Mouse (Mus musculus): ENCODE results near the gene Oasl1.
"Not testable (repeated sequence)": the region's sequence is repeated elsewhere in the genome, so short reads cannot be mapped to it uniquely, and the experiment has no call there.

The Oasl1 gene

DNA sequence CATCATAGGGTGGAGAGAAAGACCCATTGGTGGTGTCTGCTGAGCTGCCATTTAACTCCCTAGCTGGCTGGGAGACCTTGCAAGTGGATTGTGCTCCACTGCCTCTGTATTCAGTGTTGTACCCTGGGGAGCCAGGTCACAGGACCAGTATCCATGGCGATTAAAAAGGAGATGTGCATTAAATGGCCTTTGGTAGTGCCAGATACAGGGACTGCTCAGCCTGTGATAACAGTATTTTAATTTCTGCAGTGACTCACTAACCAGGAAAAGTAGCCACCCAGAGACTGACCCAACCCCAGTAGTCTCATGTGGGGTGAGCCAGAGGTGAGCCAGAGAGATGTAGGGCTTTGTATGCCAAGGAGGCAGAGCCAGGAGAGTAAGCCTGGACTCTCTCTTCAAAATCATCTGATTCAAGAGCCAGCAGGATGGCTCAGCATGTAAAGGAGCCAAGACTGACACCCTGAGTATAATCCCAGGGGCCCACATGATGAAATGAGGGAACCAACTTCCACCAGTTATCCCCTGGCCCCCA, 3.2 kb downstream of the Oasl1 start:
- no peak for DNase-seq (ENCODE audit: low spot score in 2 of 2)

DNA sequence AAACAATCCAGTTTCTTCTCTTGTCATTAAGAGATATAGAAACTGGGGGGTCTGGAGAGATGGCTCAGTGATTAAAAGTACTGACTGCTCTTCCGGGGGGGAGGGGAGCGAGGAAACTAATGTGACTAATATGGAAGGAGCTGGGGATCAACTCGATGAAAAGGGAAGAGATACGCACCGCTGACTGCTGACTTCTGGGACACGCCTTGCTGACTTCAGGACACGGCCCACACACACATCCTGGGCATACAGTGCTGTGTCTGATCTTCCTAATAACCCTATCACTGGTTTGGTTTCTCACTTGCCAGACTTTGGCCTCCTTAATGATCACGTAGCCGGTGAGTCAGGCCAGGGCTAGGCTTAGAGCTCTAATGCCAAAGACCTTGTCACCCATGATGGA, 3.7 kb downstream of the Oasl1 start:
- DNase-seq (ENCODE audit: low spot score in 2 of 2), result no peak

DNA sequence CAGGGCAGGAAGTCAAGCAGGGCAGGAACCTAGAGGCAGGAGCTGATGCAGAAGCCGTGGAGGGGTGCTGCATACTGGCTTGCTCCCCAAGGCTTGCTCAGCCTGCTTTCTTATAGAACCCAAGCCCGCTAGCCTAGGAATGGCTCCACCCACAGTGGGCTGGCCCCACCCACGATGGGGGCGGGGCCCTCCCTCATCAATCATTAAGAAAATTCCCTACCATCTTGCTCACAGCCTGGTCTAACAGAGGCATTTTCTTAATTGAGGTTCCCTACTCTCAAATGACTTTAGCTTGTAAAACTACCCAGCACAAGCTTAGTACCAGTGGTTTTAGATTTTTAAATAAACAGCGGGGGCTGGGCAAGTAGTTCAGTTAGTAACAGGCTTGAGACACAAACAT, 8.6 kb downstream of the Oasl1 start:
- DNase-seq (ENCODE audit: low spot score in 2 of 2), result no peak

DNA sequence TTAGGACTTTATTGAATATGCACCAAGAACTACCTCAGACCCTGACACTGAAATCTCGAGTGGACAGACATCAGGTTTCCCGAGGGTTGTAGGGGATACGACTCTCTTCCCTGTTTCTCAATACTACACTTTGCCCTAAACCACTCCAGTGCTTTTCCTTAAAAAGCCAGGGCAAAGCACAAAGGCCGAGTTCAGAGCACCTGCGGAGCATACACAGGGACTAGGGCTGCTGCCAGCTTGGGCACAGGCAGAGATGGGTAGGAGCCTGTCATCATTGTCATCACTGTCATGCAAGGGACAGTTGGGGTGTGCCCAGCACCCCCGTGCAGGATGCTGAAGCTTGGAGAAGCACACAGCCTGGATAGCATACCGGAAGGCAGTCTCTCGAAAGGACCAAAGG, 10.2 kb downstream of the Oasl1 start:
- no peak for DNase-seq (ENCODE audit: low spot score in 2 of 2)

DNA sequence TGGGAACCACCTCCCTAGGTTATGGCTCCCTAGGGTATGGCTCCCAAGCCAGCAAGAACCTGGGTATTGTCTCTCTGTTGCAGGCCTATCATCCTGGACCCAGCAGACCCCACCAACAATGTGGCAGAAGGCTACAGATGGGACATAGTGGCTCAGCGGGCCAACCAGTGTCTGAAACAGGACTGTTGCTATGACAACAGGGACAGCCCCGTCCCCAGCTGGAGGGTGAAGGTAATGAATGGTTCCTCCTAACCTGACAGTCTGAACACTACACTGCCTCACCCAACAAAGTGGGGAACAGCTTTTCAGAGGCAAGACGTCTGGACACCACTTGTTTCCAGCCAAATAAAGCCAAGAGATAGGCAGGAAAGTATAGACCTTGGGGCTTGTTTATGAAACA, 12.8 kb downstream of the Oasl1 start:
- DNase-seq (ENCODE audit: low spot score in 2 of 2), result no peak

DNA sequence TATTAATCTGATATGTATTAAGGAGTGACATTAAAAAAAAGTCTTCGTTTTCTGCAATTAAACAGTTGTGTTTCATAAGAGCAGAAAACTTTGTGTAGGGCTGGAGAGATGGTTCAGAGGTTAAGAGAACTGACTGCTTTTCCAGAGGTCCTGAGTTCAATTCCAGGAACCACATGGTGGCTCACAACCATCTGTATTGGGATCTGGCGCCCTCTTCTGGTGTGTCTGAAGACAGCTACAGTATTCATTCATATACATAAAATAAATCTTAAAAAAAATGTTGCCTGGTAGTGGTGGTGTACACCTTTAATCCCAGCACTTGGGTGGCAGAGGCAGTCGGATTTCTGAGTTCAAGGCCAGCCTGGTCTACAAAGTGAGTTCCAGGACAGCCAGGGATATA, 18.1 kb downstream of the Oasl1 start:
- DNase-seq (ENCODE audit: low spot score in 2 of 2), result not testable (repeated sequence)

DNA sequence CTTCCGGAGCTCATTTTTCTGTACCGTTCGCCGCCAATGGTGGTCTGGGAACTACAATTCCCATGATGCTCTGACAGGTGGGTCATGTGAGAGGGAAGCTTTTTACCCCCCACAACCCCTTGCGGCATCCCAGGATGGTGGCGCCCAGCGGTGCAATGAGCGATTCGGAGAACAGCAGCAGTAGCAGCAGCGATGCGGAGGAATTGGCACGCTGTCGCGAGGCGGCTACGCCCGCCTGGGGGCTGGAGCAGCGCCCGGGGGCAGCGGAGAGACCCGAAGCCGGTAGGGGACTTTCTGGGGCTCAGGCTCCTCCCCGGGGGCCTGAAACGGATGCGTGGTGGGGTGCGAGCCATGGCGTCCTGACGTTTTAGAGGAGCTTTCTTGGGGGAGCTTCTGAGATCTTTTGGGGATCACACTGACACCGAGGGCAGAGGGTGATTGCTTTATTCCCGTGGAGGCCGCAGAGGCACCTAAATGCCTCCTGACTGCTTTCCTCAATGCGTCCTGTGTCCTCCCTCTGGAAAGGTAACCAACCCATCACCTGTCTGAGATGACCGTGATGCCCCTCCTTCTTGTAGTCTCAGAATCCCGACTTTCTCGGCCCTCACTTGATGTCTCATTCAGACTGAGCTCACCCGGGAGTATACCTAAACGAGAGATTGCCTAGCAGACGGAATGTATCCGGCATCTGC, 19.2 kb downstream of the Oasl1 start, which contains the start of gene 2210016L21Rik:
TSS of gene 2210016L21Rik (plus strand) at position 85 of the 692 bp plus-strand sequence.
- DNase-seq (ENCODE audit: low spot score in 2 of 2), result peak; percentile 75

DNA sequence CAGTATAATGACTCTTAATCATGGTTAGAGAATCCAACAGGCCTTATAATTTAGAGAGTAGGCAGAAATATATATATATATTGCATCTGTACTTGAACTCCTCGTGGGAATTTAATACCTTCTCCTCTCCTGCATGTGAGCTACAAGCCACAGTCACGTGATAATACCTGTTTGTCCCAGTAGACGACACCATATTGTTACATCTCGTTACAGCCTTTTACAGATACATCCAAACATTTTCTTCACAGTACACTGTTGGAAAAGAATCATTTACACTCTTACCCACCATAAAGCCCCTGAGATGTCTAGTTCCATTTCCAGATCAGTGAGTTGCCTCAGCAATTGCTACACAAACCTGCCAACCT, 19.7 kb downstream of the Oasl1 start:
- DNase-seq (ENCODE audit: low spot score in 2 of 2), result no peak

DNA sequence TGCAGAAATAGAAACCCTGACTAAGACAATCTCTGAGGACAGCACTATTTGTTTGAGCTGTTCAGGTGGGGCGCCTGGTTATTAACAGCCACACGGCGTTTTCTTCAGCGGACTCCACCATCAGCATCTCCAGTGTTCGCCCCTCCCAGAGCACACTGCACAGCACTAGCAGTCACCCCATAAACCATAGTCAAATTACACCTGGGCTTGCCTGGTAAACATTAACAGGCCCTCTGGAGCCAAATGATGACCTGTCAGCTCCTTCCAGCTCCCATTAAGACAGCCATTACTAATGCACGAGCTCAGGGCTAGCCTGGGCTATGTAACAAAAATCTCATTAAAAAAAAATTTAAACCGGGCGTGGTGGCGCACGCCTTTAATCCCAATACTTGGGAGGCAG, 22.0 kb downstream of the Oasl1 start:
- DNase-seq (ENCODE audit: low spot score in 2 of 2), result no peak

DNA sequence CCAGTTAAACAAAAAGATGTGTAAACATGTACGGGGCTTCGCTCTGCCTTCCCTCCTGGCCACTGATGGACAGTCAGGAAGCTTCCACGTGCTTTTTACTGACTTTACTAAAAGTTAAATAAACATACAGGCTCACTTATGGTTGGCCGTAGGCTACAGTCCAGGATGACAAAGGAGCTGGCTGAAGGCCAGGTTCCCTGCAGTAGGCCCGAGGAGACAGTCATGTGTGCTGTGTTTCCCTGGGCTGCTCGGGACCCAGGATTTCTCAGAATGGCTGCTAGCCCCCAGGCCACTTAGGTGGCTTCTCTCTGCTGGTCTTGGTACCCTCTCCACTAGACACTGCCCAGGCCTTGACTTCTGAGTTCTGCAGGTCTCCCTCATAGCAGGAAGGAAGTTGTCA, 25.9 kb downstream of the Oasl1 start:
- DNase-seq (ENCODE audit: low spot score in 2 of 2), result no peak

DNA sequence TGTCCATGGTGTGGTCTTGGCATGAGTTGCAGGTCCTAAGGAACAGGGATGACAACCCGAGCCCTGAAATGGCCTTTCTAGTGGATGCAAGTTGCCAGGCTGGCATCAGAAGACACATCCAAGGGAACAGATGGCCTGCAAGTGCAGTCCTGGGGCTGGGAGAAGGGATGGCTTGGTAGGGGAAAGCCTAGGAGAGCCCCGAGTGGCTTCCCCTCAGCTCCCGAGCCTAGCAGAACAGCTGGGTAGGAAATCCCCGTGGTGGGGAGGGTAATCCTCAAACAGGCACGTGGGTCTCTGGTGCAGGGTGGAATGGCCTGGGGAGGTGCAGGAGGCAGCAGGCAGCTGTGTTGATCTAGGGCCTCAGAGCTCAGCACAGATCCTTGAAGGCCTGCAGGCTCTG, 26.3 kb downstream of the Oasl1 start:
- DNase-seq (ENCODE audit: low spot score in 2 of 2), result no peak

DNA sequence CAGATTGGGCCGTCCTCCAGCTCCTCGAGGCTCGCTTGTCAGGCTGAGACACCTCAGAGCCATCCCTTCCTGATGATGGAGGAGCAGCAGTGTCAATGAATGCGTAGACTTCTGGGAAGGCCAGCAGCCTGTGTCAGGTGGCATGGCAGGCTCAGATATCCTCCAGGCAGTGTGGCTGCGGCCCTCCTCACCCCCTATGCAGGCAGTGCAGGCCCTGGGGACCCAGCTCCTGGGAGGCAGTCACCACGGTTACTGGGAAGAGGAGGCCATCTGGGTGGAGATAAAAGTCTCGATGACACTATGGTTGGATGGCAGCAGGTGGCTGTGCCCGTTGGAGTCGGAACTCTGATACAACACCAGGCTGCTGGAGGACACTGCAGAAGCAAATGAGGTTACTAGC, 26.8 kb downstream of the Oasl1 start:
- DNase-seq (ENCODE audit: low spot score in 2 of 2), result no peak

DNA sequence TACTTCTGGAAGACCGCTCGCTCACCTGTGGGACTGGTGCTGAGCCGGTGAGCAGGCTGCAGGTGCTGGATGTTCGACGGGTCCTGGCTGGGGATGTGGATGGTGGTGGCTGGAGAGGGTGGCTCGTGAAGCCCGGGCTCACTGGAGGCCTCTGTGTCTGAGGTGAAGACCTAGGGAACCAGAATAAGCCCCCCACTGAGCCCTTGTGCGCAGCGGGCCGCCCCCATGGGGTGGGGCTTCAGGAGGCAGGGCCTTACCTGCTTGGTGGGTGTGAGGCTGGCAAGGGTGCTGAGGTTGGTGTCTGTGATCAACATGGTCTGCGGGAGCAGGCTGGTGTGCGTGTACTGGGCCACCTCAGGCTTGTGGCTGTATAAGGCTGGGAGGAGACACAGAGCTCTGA, 27.6 kb downstream of the Oasl1 start:
- no peak for DNase-seq (ENCODE audit: low spot score in 2 of 2)

DNA sequence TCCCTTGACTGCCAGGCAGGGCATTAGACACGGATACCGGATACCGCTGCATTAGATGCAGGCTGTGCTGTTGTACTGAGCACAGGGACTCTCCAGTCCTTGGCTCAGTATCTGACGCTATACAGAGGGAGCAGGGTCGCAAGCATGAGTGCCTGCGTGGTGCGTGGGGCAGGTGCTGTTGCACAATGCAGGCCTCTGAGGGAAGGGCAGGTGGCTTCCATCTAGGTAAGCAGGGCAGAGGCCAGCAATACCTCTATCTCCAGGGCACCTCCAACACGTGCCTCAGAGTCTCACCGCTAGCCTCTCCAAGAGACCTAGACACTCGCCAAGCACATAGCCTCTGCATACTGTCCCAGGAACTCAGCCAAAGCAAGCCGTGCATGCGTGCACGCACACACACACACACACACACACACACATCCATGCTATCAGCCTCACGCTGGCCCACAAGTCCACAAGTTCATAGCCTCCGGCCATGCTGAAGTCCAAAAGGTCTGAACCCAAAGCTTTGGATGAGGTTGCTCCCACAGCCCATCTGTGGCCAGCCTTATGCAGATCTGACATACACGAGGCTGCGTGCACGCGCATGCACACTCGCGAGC, 28.3 kb downstream of the Oasl1 start:
- DNase-seq (ENCODE audit: low spot score in 2 of 2), result no peak

DNA sequence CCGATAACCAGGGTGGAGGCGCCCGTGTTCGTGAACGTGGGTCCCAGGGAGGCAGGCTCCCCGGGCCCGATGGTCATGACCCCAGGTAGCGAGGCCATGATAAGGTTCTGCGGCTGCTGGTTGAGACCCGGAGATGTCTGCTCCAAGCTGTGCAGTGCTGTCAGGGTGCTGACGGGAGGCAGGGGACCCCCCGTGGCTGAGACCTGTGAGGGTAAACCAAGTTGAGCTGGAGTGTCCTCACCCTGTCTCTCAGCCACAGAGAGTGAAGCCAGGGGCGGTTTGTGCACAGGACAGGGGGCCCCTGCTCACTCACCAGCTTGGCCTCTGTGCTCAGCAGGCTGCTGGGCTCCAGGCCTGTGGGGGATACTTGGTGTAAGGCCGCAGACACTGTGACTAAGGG, 30.3 kb downstream of the Oasl1 start:
- no peak for DNase-seq (ENCODE audit: low spot score in 2 of 2)

DNA sequence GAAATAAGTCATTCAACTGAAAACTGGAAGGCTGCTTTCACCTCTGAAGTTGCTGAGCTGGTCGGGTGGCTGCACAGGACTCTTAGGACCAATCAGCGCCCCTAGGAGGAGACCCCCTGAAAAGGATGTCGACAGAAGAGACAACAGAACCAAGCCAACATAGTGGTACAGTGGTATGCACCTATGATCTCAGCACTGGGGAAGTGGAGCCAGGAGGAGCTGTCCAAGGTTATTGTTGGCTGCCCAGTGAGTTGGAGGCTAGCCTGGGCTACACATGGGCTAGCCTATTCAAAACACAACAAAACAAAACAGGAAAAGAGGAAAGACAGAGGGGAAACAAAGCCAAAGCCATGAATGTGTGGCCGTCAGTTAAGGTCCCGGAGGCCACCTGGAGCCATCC, 35.0 kb downstream of the Oasl1 start:
- DNase-seq (ENCODE audit: low spot score in 2 of 2), result no peak

DNA sequence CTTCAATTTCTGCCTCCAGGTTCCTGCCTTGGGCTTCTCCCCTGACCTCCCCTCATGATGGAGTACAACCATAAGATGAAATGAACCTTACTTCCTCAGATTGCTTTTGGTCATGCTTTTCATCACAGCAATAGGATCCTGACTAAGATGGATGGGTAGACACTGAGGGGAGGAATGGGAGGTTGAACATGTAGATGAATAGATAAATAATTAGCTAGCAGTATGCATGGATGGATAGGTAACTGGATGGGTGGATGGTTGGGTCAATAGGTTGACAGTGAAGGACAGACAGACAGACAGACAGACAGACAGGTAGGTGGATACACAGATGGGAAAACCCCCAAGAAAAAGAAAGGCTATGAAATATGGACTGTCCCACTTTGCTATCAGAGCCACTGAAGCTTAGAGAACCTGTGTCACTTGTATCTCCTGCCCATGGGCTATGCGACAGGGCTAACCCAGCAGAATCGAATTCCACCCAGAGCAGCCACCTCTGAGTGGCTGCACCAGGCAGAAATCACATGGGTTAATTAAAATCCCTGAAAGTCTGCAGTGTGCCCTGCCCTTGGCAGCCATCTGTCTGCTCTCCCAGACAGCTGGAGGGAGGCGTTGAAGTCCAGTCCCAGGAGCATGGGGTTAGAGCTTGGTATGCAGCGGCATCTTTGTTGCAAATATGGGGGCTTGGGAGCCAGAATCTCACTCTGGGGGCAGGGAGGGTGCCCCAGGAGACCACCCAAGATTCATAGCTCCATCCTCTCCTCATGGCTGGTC, 38.7 kb downstream of the Oasl1 start:
- no peak for DNase-seq (ENCODE audit: low spot score in 2 of 2)

DNA sequence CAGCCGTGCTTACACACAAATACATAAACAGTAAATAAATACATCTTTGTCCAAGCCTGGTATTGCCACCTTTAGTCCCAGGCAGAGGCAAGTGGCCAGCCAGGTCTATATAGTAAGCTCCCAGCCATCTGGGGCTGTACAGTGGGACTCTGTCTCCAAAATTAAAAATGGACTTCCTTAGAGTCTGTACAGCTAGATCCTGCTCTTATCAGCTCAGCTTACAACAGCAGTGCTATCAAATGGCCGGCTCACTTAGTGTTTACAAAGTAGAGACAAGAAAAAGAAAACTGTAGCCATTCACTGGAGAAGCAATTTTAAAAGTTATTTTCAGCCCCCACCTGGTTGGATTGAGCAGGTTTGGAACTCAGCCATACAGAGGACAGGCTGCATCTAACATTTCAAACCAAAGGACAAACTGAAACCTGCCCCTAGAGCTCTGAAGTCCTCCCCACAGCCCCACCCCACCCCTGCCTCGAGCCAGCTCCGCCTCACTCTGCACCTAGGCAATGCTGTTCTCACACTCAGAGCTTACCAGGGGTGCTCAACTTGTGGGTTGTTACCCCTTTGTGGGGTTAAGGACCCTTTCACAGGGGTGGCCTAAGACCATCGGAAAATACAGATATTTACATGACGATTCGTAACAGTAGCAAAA, 41.4 kb downstream of the Oasl1 start:
- no peak for DNase-seq (ENCODE audit: low spot score in 2 of 2)

DNA sequence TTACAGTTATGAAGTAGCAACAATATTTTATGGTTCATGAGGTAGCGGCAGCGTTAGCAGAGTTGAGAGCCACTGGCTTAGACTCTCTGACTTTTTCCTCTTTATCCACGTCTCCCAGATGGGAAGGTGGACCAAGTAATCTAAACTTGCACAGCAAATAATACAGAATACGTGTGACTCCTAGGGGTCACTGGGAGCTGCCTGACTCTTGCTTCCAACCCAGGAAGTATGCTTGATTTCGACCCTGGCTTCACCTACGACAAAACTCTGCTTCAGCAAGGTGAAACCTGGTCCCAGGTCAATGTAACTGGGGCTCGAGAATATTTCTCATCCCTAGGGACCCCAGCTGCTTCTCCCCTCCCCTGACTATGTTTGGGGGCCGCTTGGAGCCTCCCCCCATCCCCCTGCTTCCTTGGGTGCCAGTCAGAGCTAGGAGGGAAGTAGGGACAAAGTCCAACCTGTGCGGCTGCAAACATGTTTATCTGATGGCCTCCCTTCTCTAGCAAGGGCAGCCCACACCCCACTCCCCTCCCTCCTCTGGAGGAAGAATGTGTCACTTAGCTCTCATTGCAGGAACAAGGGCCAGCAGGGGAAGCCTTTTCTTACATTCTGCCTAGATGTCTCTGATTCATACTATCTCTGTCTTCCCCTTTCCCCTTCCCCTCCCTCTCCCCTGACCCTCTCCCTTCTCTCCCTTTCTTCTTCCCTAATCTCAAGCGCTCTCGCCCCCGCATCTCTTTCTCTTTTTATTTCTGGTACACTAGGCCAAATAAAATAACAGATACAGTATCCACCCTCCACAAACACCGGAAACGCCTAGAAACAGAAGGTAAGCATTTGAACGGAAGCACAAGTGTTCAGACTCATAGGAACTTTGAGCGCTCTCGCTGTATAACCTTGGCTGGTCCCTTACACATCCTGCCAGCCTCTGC, 42.2 kb downstream of the Oasl1 start:
- DNase-seq (ENCODE audit: low spot score in 2 of 2), result no peak

DNA sequence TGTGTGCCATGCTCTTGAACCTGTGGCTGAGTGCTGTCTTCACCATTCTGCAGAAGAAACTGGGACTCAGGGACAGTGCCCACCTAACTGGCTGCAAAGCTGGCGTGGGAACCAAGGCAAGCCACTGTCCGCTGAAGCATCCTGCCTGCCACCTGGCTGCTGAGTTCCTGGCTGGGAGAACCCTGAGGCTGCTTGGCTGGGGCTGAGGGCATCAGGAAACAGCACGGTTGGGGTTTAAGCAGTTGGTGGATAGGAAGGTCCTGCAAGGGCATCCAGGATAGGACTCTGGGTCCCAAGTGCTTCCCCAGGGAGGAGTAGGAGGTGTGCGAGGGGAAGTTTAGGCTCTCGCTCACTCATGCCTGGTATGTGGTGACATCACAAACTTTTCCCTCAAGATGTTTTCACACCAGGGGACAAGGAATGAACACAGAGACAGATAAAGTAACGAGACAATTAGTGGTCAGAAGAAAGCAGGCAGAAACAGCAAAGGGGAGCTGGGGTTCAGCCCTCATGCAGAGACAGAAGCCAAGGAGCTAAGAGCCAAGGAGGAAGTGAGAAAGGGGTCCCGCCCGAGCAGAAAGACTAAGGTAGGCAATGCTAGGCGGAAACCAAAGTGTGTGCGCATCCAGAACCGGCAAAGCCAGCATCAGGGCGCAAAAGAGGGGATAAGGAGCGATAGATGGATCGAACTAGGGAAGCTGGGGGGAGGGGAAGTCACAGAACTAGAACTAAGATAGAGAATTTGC, 44.7 kb downstream of the Oasl1 start:
- no peak for DNase-seq (ENCODE audit: low spot score in 2 of 2)

DNA sequence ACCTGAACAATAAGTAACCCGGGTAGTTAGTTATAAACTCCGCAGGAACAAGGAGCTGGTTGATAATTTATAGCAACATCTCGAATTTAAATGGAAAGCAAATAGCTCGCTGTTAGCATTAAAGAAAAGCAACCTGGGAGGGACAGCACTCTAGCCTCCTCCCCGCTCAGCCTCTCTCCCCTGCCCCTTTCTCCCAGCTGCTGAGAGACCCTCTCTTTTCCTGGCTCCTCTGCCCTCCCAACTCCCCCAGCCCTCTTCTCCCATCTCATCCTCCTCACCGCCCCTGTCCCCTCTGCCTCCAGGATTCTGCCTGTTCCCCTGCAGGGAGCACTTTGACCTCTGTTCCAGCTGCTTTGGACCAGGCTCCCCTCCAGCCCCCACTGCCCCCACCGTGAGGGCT, 45.6 kb downstream of the Oasl1 start:
- DNase-seq (ENCODE audit: low spot score in 2 of 2), result no peak
